Mouse (Mus musculus) cortical plate, adult 2 months (tissue): Measurements from ENCODE around the gene Itgb3bp. TPM values are rescaled to one million over a fixed set of nuclear protein-coding genes. Genes with fewer than 3 reads are reported as not detected.
A peak's percentile ranks its signal among the peaks of the same experiment; 100 is the strongest.

Experiments
- H3K27ac ChIP-seq: fragments of 200-500 bp; 2 replicates; pipeline ENCODE4 v1.5.1; 2012; ENCODE audit warnings: low read length, control low read depth, inconsistent platforms; ENCODE audit not compliant: insufficient read depth
- H3K4me1 ChIP-seq: fragments of 200-500 bp; 2 replicates; pipeline ENCODE4 v1.6.1; 2011; ENCODE audit warnings: low read length; ENCODE audit not compliant: control insufficient read depth, insufficient read depth
- H3K4me3 ChIP-seq: fragments of 200-500 bp; 2 replicates; pipeline ENCODE4 v1.5.1; 2011; ENCODE audit warnings: mild to moderate bottlenecking, low read length, control low read depth; ENCODE audit not compliant: insufficient read depth
- CTCF ChIP-seq: fragments of 200-500 bp; IDR thresholded peaks from 2 replicates; pipeline ENCODE4 v1.5.1; 2011; ENCODE audit warnings: mild to moderate bottlenecking, control low read depth, low read length; ENCODE audit not compliant: insufficient read depth; ENCODE audit errors: extremely low read depth
- POLR2A ChIP-seq: fragments of 200-500 bp; IDR thresholded peaks from 2 replicates; pipeline ENCODE4 v1.6.1; 2011; ENCODE audit warnings: mild to moderate bottlenecking, low read length, control low read depth; ENCODE audit not compliant: insufficient read depth; ENCODE audit errors: extremely low read depth
- polyA plus RNA-seq: library from polyadenylated mRNA; depleted of rRNA; stranded (reverse); fragments of >200 nt; gene quantifications from 2 replicates; pipeline ENCODE4 v1.2.3, GENCODE M21; 2012; rRNA removed

Itgb3bp gene
- 3.5 and 4.8 TPM in 2 replicates for polyA plus RNA-seq

GRCm38 (mm10) chr4:99929613-99930517 lies at the start of gene Itgb3bp:
Itgb3bp (minus strand) TSS chr4:99929813.
- Histone ChIP-seq H3K4me1 (peaks cover 4% of the 10 kb centered on the region; the same call in 1 of the 2 replicates), H3K4me3 (peak within 1 kb of the TSS; percentile 95), H3K27ac (peak within 1 kb of the TSS; percentile 90)
- TF ChIP-seq CTCF (no peak), POLR2A (peak; percentile 19; the same call in 1 of the 2 replicates)

DNA sequence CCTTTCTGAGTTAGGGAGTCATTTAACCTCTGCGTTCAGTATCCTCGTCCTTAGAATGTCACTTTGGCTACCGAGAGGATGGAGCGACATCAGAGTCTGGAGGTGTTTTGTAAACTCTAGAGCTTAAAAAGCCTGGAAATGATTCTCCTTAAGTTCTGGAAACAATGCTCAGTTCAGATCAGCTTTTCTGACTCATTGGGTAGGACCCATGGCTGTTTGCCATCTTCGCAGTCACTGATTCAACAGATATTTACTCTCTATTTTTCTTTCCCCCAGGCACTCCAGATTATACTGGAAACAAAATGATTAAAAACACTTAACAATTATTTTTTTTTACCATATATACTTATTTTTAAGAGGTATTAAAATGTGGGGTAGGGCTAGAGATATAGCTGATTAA lies 49.7 kb upstream of the Itgb3bp start:
- TF ChIP-seq CTCF (no peak), POLR2A (no peak)
- Histone ChIP-seq H3K4me1 (no peaks in the 10 kb centered on the region), H3K4me3 (no peak overlapping the region), H3K27ac (no peak overlapping the region)

- TF ChIP-seq CTCF (no peak), POLR2A (no peak)
- Histone ChIP-seq H3K4me3 (no peak overlapping the region), H3K4me1 (0 out of 2 replicates have a peak, but pooled peaks cover 4% of the 10 kb centered on the region), H3K27ac (no peak overlapping the region)
Observed at GRCm38 (mm10) chr4:99974375-99974774, 44.8 kb upstream of the Itgb3bp start.

DNA sequence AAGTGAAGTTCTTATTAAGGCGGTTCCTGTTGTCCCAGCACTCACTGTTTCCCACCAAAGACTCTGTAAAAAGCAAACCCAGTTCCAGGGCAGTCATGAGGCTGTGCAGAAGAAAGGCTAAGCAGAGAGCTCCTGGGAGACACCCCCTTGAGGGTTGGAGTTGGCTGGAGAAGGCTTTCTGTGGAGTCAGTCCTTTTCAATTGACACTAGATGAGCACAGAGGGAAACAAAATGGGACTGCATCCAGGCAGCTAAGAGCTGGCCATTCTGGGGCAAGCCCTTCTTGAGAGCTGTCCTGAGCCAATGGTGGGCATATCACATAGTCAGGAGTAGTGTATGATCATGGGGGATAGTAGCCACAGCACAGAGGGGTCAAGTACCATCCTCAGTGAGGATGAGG lies 44.3 kb upstream of the Itgb3bp start:
- TF ChIP-seq CTCF (no peak), POLR2A (no peak)
- H3K27ac ChIP-seq: no peak overlapping the region
- 0 out of 2 replicates have a peak, but pooled peaks cover 6% of the 10 kb centered on the region for H3K4me1 ChIP-seq
- no peak overlapping the region for H3K4me3 ChIP-seq

DNA sequence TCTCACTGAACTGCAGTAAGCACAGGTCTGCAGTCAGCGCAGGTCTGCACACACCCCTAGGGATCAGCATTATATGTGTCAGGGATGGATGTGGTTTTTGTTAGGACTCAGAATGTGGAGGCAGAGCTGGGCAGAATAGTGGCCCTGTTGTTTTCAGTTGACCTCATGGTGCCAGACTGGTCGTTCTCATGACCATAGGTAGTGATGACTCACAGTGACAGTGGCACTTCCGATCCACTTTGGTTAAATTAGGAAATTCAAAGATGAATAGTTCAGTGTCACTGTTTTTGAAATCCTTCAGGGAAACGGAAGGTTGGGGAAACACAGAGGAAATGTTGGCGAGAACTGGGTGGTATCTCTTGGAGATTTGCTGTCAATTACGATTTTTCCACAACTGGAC lies 43.3 kb upstream of the Itgb3bp start:
- no peak overlapping the region for H3K27ac ChIP-seq
- H3K4me3 ChIP-seq: no peak overlapping the region
- 0 out of 2 replicates have a peak, but pooled peaks cover 6% of the 10 kb centered on the region for H3K4me1 ChIP-seq
- TF ChIP-seq POLR2A (no peak), CTCF (no peak)

DNA sequence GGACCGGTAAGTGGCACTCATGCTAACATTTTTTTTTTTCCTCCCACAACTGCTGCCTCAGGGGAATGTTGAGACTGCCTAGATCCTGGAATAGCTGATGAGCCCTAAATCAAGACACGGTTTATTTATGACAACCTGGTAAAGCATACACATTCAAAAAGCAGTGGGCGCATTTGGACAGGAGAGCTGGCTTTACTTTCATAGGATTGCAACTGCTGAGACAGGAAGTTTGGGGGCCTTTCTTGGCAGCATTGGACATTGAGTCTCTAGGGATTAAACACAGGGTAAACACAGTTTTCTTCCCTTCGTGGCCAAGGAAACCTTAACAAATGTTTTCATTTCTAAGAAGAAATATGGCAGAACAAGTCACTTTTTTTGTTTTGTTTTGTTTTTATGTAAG lies 40.5 kb upstream of the Itgb3bp start:
- no peak overlapping the region for H3K27ac ChIP-seq
- TF ChIP-seq CTCF (no peak), POLR2A (no peak)
- 0 out of 2 replicates have a peak, but pooled peaks cover 6% of the 10 kb centered on the region for H3K4me1 ChIP-seq
- H3K4me3 ChIP-seq: no peak overlapping the region

- TF ChIP-seq POLR2A: no peak
- TF ChIP-seq CTCF: no peak
- Histone ChIP-seq H3K4me1 (0 out of 2 replicates have a peak, but pooled peaks cover 6% of the 10 kb centered on the region), H3K27ac (no peak overlapping the region), H3K4me3 (no peak overlapping the region)
Observed at GRCm38 (mm10) chr4:99969328-99969727, 39.7 kb upstream of the Itgb3bp start.

DNA sequence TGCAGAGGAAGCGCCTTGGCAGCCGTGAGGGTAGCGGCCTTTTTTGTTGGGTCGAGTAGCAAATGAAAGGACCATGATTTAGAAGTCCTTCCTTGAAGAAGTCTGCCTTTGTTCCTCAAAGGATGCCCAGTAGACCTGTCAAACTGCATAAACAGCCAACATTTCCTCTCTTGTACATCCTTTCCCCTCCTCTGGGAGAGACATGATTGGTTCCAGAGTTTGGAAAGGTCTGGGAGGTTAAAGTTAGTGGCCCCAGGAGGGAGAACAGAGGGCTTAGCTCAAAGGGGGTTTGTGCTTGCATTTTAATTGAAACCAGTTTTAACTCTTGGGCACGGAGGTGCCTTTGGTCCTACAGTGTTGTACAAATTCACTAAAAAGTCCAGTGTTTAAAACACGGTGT lies 36.9 kb upstream of the Itgb3bp start:
- Histone ChIP-seq H3K4me1 (0 out of 2 replicates have a peak, but pooled peaks cover 4% of the 10 kb centered on the region), H3K4me3 (no peak overlapping the region), H3K27ac (no peak overlapping the region)
- TF ChIP-seq CTCF: no peak
- no peak for TF ChIP-seq POLR2A

- Histone ChIP-seq H3K4me1 (no peaks in the 10 kb centered on the region), H3K27ac (no peak overlapping the region), H3K4me3 (no peak overlapping the region)
- TF ChIP-seq CTCF (no peak), POLR2A (no peak)
Observed at GRCm38 (mm10) chr4:99959308-99959707, 29.7 kb upstream of the Itgb3bp start.
